Mouse (Mus musculus): Measurements from ENCODE around the gene Mrgprb4. TPM values are rescaled to one million over a fixed set of nuclear protein-coding genes. Genes with fewer than 3 reads are reported as not detected.

Gene Mrgprb4
- not detected in 2 replicates for polyA plus RNA-seq (2015; fragmentation: Nextera tagmentation; extraction: Ambion mirVana)

DNA sequence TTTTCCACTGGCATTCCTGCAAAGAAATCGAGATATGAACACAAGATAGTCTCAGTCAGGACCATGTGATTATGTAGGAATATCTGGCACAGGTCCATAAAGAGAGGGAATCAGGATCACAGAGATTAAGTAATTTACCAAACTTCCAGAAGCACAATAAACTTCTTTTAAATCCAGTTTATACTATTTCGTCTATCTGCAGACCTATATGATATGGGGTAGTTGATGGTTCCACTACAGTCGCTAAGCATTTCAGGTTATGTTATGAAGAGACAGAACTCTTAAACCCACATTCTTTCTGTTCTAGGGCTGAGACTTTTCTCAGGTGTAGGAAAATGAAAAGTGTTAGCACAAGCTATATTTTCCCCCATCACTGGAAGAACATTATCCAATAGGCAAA is at the start of gene Mrgprb4:
TSS of gene Mrgprb4 (minus strand) at position 101 of the 400 bp plus-strand sequence.
- H3K9ac ChIP-seq, result no peak within 1 kb of the TSS
- H3K4me1 ChIP-seq (replicated peaks), result no peaks in the 10 kb centered on the region
- no peaks in the 10 kb centered on the region for H3K36me3 ChIP-seq
- no peak within 1 kb of the TSS for H3K4me3 ChIP-seq
- no peaks in the 10 kb centered on the region for H3K27me3 ChIP-seq
- no peak within 1 kb of the TSS for H3K27ac ChIP-seq (replicated peaks)
- no peak for ATAC-seq (ENCODE audit: low FRiP score, low read depth)
- 88% methylated on average over 3 of the region's 3 CpGs for WGBS
- no peak within 1 kb of the TSS for H3K4me2 ChIP-seq
- no peaks in the 10 kb centered on the region for H3K9me3 ChIP-seq

DNA sequence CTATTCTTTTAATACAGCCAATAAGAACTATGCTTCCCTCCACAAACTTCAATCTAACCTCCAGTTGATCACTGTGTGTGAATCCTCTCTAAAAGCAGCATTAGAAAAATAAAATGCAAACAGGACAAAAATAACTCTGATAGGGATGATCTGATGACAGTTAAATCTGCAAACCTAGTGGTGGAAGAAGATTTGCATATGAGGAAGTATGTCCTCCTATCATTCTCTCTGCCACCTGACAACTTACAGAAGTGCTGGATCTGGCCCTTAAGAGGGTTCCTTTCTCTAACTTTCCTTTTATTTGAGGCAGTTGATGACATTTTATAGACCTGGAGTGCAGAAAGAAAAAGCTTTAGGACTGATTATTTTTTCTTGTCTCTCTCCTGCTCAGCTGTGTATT is 27.0 kb upstream of the Mrgprb4 start:
- no peak overlapping the region for H3K9ac ChIP-seq
- no peak overlapping the region for H3K4me2 ChIP-seq
- H3K27me3 ChIP-seq, result no peaks in the 10 kb centered on the region
- ATAC-seq (ENCODE audit: low FRiP score, low read depth), result no peak
- no peaks in the 10 kb centered on the region; the same call in 1 of the 2 replicates for H3K9me3 ChIP-seq
- no peak overlapping the region for H3K27ac ChIP-seq (replicated peaks)
- H3K4me1 ChIP-seq (replicated peaks), result no peaks in the 10 kb centered on the region
- H3K4me3 ChIP-seq, result no peak overlapping the region
- H3K36me3 ChIP-seq, result no peaks in the 10 kb centered on the region

GRCm38 (mm10) chr7:48225065-48225464 is 26.0 kb upstream of the Mrgprb4 start:
- H3K4me2 ChIP-seq, result no peak overlapping the region
- H3K9me3 ChIP-seq, result no peaks in the 10 kb centered on the region
- no peaks in the 10 kb centered on the region for H3K4me1 ChIP-seq (replicated peaks)
- H3K36me3 ChIP-seq, result no peaks in the 10 kb centered on the region
- no peaks in the 10 kb centered on the region for H3K27me3 ChIP-seq
- no peak for ATAC-seq (ENCODE audit: low FRiP score, low read depth)
- no peak overlapping the region for H3K27ac ChIP-seq (replicated peaks)
- H3K9ac ChIP-seq, result no peak overlapping the region
- H3K4me3 ChIP-seq, result no peak overlapping the region
- WGBS, result 81% methylated on average over 5 of the region's 5 CpGs

DNA sequence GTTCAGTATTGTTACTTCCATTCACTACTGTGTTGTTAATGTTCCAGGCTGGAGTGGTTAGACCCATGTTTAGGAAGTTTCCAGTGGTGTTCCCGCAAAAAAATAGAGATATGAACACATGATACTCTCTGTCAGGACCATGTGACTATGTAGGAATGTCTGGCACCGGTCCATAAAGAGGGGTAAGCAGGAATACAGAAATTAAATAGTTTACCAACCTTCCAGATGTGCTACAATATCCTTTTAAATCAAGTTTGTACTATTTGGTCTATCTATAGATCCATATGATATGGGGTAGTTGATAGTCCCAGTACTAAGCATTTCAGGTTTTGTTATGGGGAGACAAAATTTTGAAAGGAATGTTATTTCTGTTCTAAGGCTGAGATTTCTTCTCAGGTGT is 30.2 kb downstream of the Mrgprb4 start, which contains the start of gene Mrgprb5:
TSS of gene Mrgprb5 (minus strand) at position 101 of the 400 bp plus-strand sequence.
- ATAC-seq (ENCODE audit: low FRiP score, low read depth), result no peak
- Histone ChIP-seq H3K9me3 (no peaks in the 10 kb centered on the region), H3K27ac (replicated peaks) (no peak within 1 kb of the TSS), H3K9ac (no peak within 1 kb of the TSS), H3K4me2 (no peak within 1 kb of the TSS), H3K27me3 (no peaks in the 10 kb centered on the region), H3K36me3 (no peaks in the 10 kb centered on the region), H3K4me3 (no peak within 1 kb of the TSS), H3K4me1 (replicated peaks) (no peaks in the 10 kb centered on the region)
- WGBS, result 89% methylated on average over 2 of the region's 2 CpGs

DNA sequence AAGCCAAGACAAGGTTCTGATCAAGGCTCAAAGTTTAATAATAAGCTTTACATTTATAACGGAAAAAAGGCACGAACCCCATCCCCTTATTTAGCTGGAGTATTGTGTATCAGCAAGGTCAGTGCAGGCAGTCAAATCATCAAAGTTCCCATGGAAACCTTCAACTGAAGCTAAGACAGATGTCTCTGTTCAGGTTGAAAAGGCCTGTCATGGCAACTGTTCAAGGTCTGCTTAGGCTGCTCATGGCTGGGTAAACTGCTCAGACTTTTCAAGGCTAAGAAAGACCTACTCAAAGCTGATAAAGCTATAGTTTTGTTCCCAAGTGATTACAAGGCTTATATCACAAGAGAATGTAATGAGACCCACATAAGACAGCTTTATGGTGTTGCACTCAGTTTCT is 31.6 kb downstream of the Mrgprb4 start:
- Histone ChIP-seq H3K27me3 (no peaks in the 10 kb centered on the region), H3K9ac (no peak overlapping the region)

More for the DNA sequence above, 31.6 kb downstream of the Mrgprb4 start:
- H3K4me2 ChIP-seq, result no peak overlapping the region
- H3K36me3 ChIP-seq, result no peaks in the 10 kb centered on the region
- no peak overlapping the region for H3K27ac ChIP-seq (replicated peaks)
- H3K9me3 ChIP-seq, result no peaks in the 10 kb centered on the region
- 68% methylated on average over 2 of the region's 2 CpGs for WGBS
- ATAC-seq (ENCODE audit: low FRiP score, low read depth), result no peak
- H3K4me1 ChIP-seq (replicated peaks), result no peaks in the 10 kb centered on the region
- no peak overlapping the region for H3K4me3 ChIP-seq

Other genes with a start within 250 kb of the Mrgprb4 start
- gene Mrgpra4, start 217.2 kb downstream of the Mrgprb4 start, polyA plus RNA-seq (2015; fragmentation: Nextera tagmentation; extraction: Ambion mirVana), result not detected in 2 replicates
- gene Mrgprx1, start 171.7 kb downstream of the Mrgprb4 start, polyA plus RNA-seq (2015; fragmentation: Nextera tagmentation; extraction: Ambion mirVana), result not detected in 2 replicates
- not detected in 2 replicates for gene Mrgprb5, start 30.3 kb downstream of the Mrgprb4 start, polyA plus RNA-seq (2015; fragmentation: Nextera tagmentation; extraction: Ambion mirVana)
- gene Mrgprb8, start 189.2 kb upstream of the Mrgprb4 start, polyA plus RNA-seq (2015; fragmentation: Nextera tagmentation; extraction: Ambion mirVana), result not detected in 2 replicates